Mouse (Mus musculus): ENCODE results near the gene Caly. TPM values are rescaled to one million over a fixed set of nuclear protein-coding genes. Genes with fewer than 3 reads are reported as not detected.

The Caly gene
- total RNA-seq, 2 experiments from 2014 or later: 181 to 198 TPM

GRCm38 (mm10) chr7:140115583-140116328 is 33.4 kb upstream of the Caly start, which contains the start of gene Paox:
TSS of gene Paox (plus strand) at chr7:140115799.
- intact Hi-C loops (cut with DNase I): loop anchor here (2.0 kb wide), 1 partner anchor 35 kb away; no protein-coding TSS in a partner anchor
- peak within 1 kb of the TSS; percentile 85 for H3K4me3 ChIP-seq
- H3K27ac ChIP-seq: peak within 1 kb of the TSS; percentile 96
- DNase-seq (ENCODE audit: extremely low spot score in 1 of 2, low spot score in 2 of 2): peak; percentile 23 to 40
- TF ChIP-seq CTCF (IDR thresholded peaks at IDR 0.05): no peak

GRCm38 (mm10) chr7:140111943-140112342 is 29.6 kb upstream of the Caly start:
- DNase-seq (ENCODE audit: extremely low spot score in 1 of 2, low spot score in 2 of 2): no peak
- intact Hi-C loops (cut with DNase I): no loop called here
- H3K27ac ChIP-seq: no peak overlapping the region
- H3K4me3 ChIP-seq: no peak overlapping the region
- no peak for TF ChIP-seq CTCF (IDR thresholded peaks at IDR 0.05)

GRCm38 (mm10) chr7:140104009-140104408 is 21.7 kb upstream of the Caly start:
- Histone ChIP-seq H3K4me3 (no peak overlapping the region), H3K27ac (no peak overlapping the region)
- no peak for TF ChIP-seq CTCF (IDR thresholded peaks at IDR 0.05)
- intact Hi-C loops (cut with DNase I): no loop called here
- DNase-seq (ENCODE audit: extremely low spot score in 1 of 2, low spot score in 2 of 2): no peak

GRCm38 (mm10) chr7:140101993-140102860 is 19.9 kb upstream of the Caly start, which contains the start of gene Fuom:
TSS of gene Fuom (minus strand) at chr7:140102441.
- intact Hi-C loops (cut with DNase I): loop anchor here (1.0 to 2.0 kb wide), 3 partner anchors 21 to 35 kb away; partner anchors contain the start of gene Mtg1
- peak within 1 kb of the TSS; percentile 86 for H3K27ac ChIP-seq
- DNase-seq (ENCODE audit: extremely low spot score in 1 of 2, low spot score in 2 of 2): peak; percentile 79 to 83

GRCm38 (mm10) chr7:140101498-140101897 is 19.1 kb upstream of the Caly start:
- Histone ChIP-seq H3K4me3 (peak overlapping the region; percentile 62), H3K27ac (peak overlapping the region; percentile 86; the same call in 1 of the 2 replicates)
- intact Hi-C loops (cut with DNase I): no loop called here
- DNase-seq (ENCODE audit: extremely low spot score in 1 of 2, low spot score in 2 of 2): no peak
- TF ChIP-seq CTCF (IDR thresholded peaks at IDR 0.05): no peak

More at GRCm38 (mm10) chr7:140101993-140102860, 19.9 kb upstream of the Caly start, which contains the start of gene Fuom:
- peak within 1 kb of the TSS; percentile 62 for H3K4me3 ChIP-seq
- TF ChIP-seq CTCF (IDR thresholded peaks at IDR 0.05): no peak

GRCm38 (mm10) chr7:140098466-140098865 is 16.1 kb upstream of the Caly start:
- no peak for DNase-seq (ENCODE audit: extremely low spot score in 1 of 2, low spot score in 2 of 2)
- TF ChIP-seq CTCF (IDR thresholded peaks at IDR 0.05): no peak
- intact Hi-C loops (cut with DNase I): no loop called here
- Histone ChIP-seq H3K4me3 (no peak overlapping the region), H3K27ac (no peak overlapping the region)

- H3K27ac ChIP-seq: no peak overlapping the region
- intact Hi-C loops (cut with DNase I): no loop called here
- no peak for DNase-seq (ENCODE audit: extremely low spot score in 1 of 2, low spot score in 2 of 2)
- TF ChIP-seq CTCF (IDR thresholded peaks at IDR 0.05): no peak
- H3K4me3 ChIP-seq: no peak overlapping the region
Measured at GRCm38 (mm10) chr7:140096055-140096454, 13.7 kb upstream of the Caly start.

GRCm38 (mm10) chr7:140095556-140095955 is 13.2 kb upstream of the Caly start:
- no peak for TF ChIP-seq CTCF (IDR thresholded peaks at IDR 0.05)

GRCm38 (mm10) chr7:140094954-140095353 is 12.6 kb upstream of the Caly start:
- no peak for TF ChIP-seq CTCF (IDR thresholded peaks at IDR 0.05)

More at GRCm38 (mm10) chr7:140095556-140095955, 13.2 kb upstream of the Caly start:
- Histone ChIP-seq H3K4me3 (no peak overlapping the region), H3K27ac (no peak overlapping the region)
- no peak for DNase-seq (ENCODE audit: extremely low spot score in 1 of 2, low spot score in 2 of 2)
- intact Hi-C loops (cut with DNase I): no loop called here

GRCm38 (mm10) chr7:140092924-140093528 is 10.7 kb upstream of the Caly start, which contains the start of gene Prap1:
TSS of gene Prap1 (plus strand) at chr7:140093395.
- intact Hi-C loops (cut with DNase I): no loop called here

More at GRCm38 (mm10) chr7:140094954-140095353, 12.6 kb upstream of the Caly start:
- intact Hi-C loops (cut with DNase I): no loop called here
- Histone ChIP-seq H3K27ac (no peak overlapping the region), H3K4me3 (no peak overlapping the region)
- no peak for DNase-seq (ENCODE audit: extremely low spot score in 1 of 2, low spot score in 2 of 2)

GRCm38 (mm10) chr7:140090601-140091000 is 8.3 kb upstream of the Caly start:
- Histone ChIP-seq H3K27ac (no peak overlapping the region), H3K4me3 (no peak overlapping the region)
- intact Hi-C loops (cut with DNase I): no loop called here
- TF ChIP-seq CTCF (IDR thresholded peaks at IDR 0.05): no peak
- no peak for DNase-seq (ENCODE audit: extremely low spot score in 1 of 2, low spot score in 2 of 2)

More at GRCm38 (mm10) chr7:140092924-140093528, 10.7 kb upstream of the Caly start, which contains the start of gene Prap1:
- DNase-seq (ENCODE audit: extremely low spot score in 1 of 2, low spot score in 2 of 2): no peak
- Histone ChIP-seq H3K4me3 (no peak within 1 kb of the TSS), H3K27ac (no peak within 1 kb of the TSS)
- no peak for TF ChIP-seq CTCF (IDR thresholded peaks at IDR 0.05)
